Mouse (Mus musculus) bone marrow macrophage, adult 2 months (primary cell): Measurements from ENCODE around the gene Gtf2i. TPM values are rescaled to one million over a fixed set of nuclear protein-coding genes. Genes with fewer than 3 reads are reported as not detected.

Experiments
- H3K27ac ChIP-seq: 2 replicates; pipeline ENCODE4 v1.5.1; 2012; ENCODE audit warnings: low read depth, low read length; ENCODE audit not compliant: insufficient read depth
- H3K4me1 ChIP-seq: 2 replicates; pipeline ENCODE4 v1.6.1; 2012; ENCODE audit warnings: low read length; ENCODE audit not compliant: control insufficient read depth, insufficient read depth
- H3K4me3 ChIP-seq: 2 replicates; pipeline ENCODE4 v1.5.1; 2012; ENCODE audit warnings: mild to moderate bottlenecking, low read length, moderate library complexity; ENCODE audit not compliant: insufficient read depth
- CTCF ChIP-seq: IDR thresholded peaks from 2 replicates; pipeline ENCODE4 v1.5.1; 2012; ENCODE audit warnings: low read depth, mild to moderate bottlenecking, low read length, moderate library complexity
- POLR2A ChIP-seq: IDR thresholded peaks from 2 replicates; pipeline ENCODE4 v1.6.1; 2012; ENCODE audit warnings: mild to moderate bottlenecking, low read depth, low read length, borderline replicate concordance
- polyA plus RNA-seq: library from polyadenylated mRNA; stranded (reverse); fragments of >200 nt; gene quantifications from 2 replicates; pipeline ENCODE4 v1.2.4, GENCODE M21; 2012; ENCODE audit not compliant: missing spikeins, insufficient read depth, insufficient read length

The Gtf2i gene
- polyA plus RNA-seq, 1 experiment = 67.3 TPM

DNA sequence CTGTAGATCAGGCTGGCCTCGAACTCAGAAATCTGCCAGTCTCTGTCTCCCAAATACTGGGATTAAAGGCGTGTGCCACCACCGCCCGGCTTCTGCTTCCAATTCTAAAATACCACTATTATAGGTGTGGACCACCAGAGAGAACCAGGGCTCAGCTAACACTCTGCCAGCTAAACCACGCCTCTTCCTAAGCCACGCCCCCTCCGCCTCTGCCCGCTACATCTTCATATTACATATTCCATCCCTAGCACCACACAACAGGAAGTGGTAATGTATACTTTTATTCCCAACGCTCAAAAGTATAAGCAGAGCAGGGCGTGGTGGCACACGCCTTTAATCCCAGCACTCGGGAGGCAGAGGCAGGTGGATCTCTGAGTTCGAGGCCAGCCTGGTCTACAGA, 8.8 kb upstream of the Gtf2i start:
- H3K27ac ChIP-seq = no peak overlapping the region
- no peak for TF ChIP-seq CTCF
- no peak for TF ChIP-seq POLR2A

DNA sequence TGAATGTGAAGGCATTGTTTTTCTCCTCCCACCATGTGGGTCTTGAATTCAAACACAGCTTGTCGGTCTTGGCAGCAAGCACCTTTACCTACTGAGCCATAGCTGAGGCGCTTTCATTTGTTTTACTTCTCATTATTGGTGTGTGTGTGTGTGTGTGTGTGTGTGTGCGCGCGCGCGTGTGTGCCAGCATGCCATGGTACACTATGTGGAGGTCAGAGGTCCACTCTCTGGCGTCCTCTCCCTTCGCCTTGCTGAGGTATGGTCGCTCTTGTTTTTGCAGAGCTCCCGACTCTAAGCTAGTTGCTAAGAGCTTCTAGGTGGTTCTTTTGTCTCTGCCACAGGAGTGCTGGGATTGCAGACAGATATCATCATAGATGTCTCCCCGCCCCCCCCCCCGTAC, 7.8 kb upstream of the Gtf2i start:
- Histone ChIP-seq H3K27ac (no peak overlapping the region), H3K4me3 (no peak overlapping the region), H3K4me1 (peaks cover 9% of the 10 kb centered on the region)
- no peak for TF ChIP-seq POLR2A
- TF ChIP-seq CTCF = no peak

More for the DNA sequence above, 8.8 kb upstream of the Gtf2i start:
- H3K4me1 ChIP-seq = peaks cover 9% of the 10 kb centered on the region
- no peak overlapping the region for H3K4me3 ChIP-seq

DNA sequence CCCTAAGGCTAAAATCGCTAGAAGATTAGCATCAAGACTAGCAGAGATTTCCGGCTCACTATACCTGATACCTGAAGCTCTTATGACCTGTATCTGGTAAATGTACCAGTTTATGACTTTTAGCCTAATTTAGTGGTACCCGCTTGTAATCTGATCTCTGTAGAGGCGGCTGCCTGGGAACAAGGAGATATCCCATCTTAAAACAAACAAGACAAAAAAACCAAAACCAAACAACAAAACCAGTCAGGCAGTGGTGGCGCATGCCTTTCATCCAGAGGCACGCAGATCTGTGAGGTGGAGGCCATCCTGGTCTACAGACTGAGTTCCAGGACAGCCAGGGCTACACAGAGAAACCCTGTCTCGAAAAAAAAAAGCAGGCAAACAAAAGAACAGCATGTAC, 7.1 kb upstream of the Gtf2i start:
- Histone ChIP-seq H3K4me1 (peaks cover 9% of the 10 kb centered on the region), H3K27ac (no peak overlapping the region), H3K4me3 (no peak overlapping the region)
- TF ChIP-seq POLR2A (no peak), CTCF (no peak)

DNA sequence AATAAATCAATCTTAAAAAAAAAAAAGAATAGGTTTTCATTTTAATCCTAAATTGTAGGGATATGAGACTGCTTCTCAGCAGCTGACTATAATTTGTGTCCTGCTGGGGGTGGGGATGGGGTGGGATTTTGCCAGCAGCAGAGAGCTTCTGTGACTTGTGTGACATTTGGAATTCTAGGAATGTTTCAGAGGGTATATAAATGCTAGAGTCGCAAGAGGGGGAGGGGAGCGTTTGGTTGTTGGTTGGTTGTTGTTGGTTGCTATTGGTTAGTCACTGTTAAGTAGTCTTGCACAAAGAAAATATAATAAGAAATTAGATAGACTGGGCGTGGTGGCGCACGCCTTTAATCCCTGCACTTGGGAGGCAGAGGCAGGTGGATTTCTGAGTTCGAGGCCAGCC, 4.3 kb upstream of the Gtf2i start:
- Histone ChIP-seq H3K4me1 (peaks cover 13% of the 10 kb centered on the region), H3K27ac (no peak overlapping the region), H3K4me3 (no peak overlapping the region)
- TF ChIP-seq POLR2A = no peak
- no peak for TF ChIP-seq CTCF

DNA sequence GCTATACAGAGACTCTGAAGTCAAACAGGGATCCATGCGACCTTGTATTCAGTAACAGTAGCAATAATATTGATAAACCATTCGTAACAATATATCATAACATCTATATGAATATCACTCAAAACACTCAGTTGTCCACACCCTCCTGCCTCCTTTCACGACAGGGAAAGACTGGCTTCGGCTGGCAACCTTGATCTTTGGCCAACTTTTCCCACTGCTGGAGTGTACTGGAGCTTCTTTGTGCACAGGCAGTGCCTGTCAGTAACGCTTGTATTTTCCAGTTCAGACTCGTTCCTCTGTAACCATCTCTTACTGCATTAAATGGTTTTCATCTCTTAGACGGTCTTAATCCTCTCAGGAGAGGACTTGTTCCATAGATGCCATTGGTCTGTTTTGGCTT, 2.2 kb upstream of the Gtf2i start:
- Histone ChIP-seq H3K4me1 (peaks cover 19% of the 10 kb centered on the region), H3K4me3 (no peak overlapping the region), H3K27ac (no peak overlapping the region)
- TF ChIP-seq POLR2A = no peak

DNA sequence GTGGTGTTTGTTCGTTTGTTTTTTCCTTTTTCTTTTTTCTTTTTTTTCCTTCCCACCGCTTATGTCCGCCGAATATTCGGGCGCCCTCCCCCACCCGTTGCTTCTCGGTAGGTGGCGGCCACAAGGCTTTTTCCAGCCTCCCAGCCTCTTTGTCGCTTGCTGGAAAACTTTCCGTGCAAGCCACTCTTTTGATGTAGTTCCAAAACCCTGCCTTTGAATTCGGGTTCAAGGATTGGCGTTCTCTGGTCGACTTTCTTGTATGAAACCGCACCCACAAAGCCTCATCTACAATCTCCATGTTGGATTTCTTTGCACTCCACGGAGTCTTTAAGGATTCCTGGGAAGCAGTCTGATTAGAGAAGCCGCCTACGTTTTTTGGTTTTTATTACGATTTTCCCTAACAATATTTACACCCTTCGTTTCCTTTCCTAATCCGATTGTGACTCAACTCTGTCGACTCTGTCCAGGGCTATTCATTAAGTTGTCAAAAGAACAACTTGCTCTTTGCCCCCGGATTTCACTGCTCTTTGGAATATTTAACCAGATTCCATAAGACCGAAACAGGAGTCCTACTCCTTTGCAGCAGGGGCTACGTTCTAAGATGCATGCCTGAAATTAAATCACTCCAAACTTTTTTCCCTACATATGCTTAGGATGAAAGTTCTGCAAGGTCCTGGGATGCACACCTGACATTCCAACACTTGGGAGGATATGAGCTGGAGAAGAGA, 1.2 kb upstream of the Gtf2i start:
- no peak for TF ChIP-seq CTCF
- no peak for TF ChIP-seq POLR2A
- H3K27ac ChIP-seq = peak overlapping the region; percentile 94
- H3K4me1 ChIP-seq = peaks cover 19% of the 10 kb centered on the region
- H3K4me3 ChIP-seq = peak overlapping the region; percentile 76

DNA sequence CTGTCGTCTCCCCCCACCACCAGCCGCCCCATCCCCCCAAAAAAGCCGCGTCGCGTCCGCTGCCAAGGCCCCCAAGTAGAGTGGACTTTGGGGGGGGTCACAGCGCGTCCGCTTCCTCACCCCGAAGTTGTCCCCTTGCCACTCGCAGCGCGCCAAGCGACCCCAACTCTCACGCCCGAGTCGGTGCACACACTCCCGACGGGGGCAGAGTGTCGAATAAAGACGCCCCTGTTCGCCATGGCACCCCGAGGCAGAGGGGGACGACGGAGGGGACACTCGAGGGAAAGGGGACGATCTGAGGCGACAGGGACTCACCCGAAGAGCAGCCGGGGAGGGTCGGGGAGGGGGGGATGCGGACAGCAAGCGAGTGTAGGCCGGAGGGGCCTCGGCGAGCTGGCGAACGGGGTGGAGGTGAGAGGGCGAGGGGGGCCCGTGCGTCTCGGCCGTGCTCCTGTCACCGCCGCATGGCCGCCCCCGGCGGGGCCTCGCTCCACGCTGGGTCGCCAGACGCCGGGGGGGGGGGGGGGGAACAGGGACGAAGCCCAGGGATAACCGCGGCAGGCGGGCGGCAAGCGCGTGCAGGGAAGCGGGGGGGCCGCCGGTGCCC, 389 bp downstream of the Gtf2i start:
- peak overlapping the region; percentile 93 for H3K4me3 ChIP-seq
- peak overlapping the region; percentile 87 for H3K27ac ChIP-seq
- peaks cover 13% of the 10 kb centered on the region for H3K4me1 ChIP-seq
- TF ChIP-seq CTCF = no peak
- no peak for TF ChIP-seq POLR2A

DNA sequence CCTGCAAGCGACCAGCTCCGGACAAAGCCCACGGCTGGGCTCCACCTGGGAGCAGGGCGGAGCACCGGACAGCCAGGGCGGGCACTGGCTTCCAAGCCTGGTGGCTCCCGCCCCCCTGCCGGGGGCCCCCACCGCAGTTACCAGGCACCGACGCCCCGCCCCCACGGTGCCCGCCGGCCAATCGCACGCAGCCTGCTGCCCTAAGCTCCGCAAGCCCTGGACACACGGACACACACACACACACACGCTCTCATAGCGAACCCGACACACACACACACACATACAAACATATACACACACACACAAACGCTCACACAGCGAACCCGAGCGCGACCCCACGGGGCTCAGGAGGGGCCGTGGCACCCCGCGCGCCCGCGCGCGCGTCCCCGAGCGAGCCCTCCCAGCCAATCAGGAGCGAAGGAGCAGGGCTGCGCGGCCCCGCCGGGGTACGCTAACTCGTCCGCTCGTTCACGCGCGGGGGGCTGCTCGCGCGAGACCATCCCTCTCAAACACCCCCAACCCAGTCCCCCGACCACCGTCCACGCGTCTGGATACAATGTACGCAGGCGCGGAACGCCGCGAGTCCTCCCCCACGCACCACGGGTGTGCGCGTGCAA, 1.0 kb downstream of the Gtf2i start:
- no peak for TF ChIP-seq CTCF
- no peak for TF ChIP-seq POLR2A
- Histone ChIP-seq H3K27ac (peak overlapping the region; percentile 87), H3K4me1 (peaks cover 13% of the 10 kb centered on the region), H3K4me3 (peak overlapping the region; percentile 93)

DNA sequence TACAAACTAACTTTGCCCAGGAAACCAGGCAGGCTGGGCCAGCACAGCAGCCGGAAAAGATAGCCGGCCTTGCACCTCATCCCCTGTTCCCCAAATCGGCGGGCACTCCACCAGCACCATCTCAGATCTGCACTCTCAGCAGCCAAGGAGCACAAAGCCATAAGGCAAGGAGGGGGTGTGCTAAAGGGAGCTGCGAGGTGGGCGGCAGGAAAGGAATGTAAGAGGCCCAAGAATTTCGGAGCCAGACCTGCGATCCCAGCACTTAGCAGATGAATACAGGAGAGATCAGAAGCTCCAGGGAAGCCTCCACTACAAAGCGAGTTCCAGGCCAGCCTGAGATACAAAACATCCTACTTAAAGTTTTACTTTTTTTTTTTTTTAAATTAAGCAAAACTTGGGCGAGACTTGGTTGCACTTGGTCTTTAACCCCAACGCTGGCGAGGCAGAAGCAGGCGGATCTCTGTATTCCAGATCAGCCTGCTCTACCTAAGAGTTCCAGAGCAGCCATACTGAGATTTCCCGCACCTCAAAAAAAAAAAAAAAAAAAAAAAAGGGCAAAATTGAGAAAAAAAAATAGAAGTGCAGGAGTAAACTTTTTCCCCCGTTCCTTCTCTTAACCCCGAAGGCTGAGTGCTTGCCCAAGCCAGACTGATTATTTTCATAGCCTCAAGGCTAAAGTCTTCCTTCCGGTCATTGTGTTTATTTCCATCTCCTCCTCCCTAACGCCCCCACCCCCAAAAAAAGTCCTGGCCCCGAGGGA, 1.7 kb downstream of the Gtf2i start:
- peak overlapping the region; percentile 93 for H3K4me3 ChIP-seq
- TF ChIP-seq POLR2A (no peak), CTCF (no peak)
- peaks cover 13% of the 10 kb centered on the region for H3K4me1 ChIP-seq
- peak overlapping the region; percentile 76 for H3K27ac ChIP-seq
